Mouse (Mus musculus) urinary bladder, adult 18-20 months (tissue): ENCODE measurements around the gene Tbcd.
"Not testable (repeated sequence)": the region's sequence is repeated elsewhere in the genome, so short reads cannot be mapped to it uniquely, and the experiment has no call there.

Experiments used
- DNase-seq, 2 experiments: peaks; one replicate each; pipeline ENCODE4 v3.0.0; 2022; ENCODE audit warnings: low spot score in 2 of 2, mixed read lengths in 2 of 2

The Tbcd gene

GRCm38 (mm10) chr11:121652547-121653305 lies 201.0 kb downstream of the Tbcd start:
- DNase-seq: peak; percentile 42 to 57

GRCm38 (mm10) chr11:121653631-121654030 lies 201.9 kb downstream of the Tbcd start:
- DNase-seq: no peak

- no peak for DNase-seq
Measured at GRCm38 (mm10) chr11:121654406-121654945, 202.7 kb downstream of the Tbcd start.

- DNase-seq: no peak
Measured at GRCm38 (mm10) chr11:121655166-121655806, 203.5 kb downstream of the Tbcd start.

GRCm38 (mm10) chr11:121655807-121656511 lies 204.2 kb downstream of the Tbcd start:
- no peak for DNase-seq

GRCm38 (mm10) chr11:121658151-121658550 lies 206.4 kb downstream of the Tbcd start:
- no peak for DNase-seq

GRCm38 (mm10) chr11:121660604-121661003 lies 208.9 kb downstream of the Tbcd start:
- not testable (repeated sequence) for DNase-seq

GRCm38 (mm10) chr11:121661116-121661515 lies 209.4 kb downstream of the Tbcd start:
- no peak for DNase-seq
